Mouse (Mus musculus): Measurements from ENCODE around the gene Luc7l3. TPM values are rescaled to one million over a fixed set of nuclear protein-coding genes. Genes with fewer than 3 reads are reported as not detected.

Luc7l3 gene
- total RNA-seq (2021) = 10 to 100 TPM; 31.9 to 34.3 TPM

GRCm38 (mm10) chr11:94321931-94322400 is at the start of gene Luc7l3:
TSS of gene Luc7l3 (minus strand) at chr11:94321988.
- intact Hi-C loops (cut with DNase I) = no loop called here
- peak; percentile 95 to 96 for DNase-seq

- intact Hi-C loops (cut with DNase I) = no loop called here
- DNase-seq = no peak
Observed at GRCm38 (mm10) chr11:94370809-94371208, 49.0 kb upstream of the Luc7l3 start.

- no peak for DNase-seq
- intact Hi-C loops (cut with DNase I) = no loop called here
Observed at GRCm38 (mm10) chr11:94369981-94370380, 48.2 kb upstream of the Luc7l3 start.

GRCm38 (mm10) chr11:94365340-94365739 is 43.6 kb upstream of the Luc7l3 start:
- intact Hi-C loops (cut with DNase I) = no loop called here
- no peak for DNase-seq

- intact Hi-C loops (cut with DNase I) = no loop called here
- DNase-seq = no peak
Observed at GRCm38 (mm10) chr11:94363690-94364089, 41.9 kb upstream of the Luc7l3 start.

GRCm38 (mm10) chr11:94362101-94362500 is 40.3 kb upstream of the Luc7l3 start:
- intact Hi-C loops (cut with DNase I) = no loop called here
- no peak for DNase-seq

GRCm38 (mm10) chr11:94361166-94361870 is 39.5 kb upstream of the Luc7l3 start:
- intact Hi-C loops (cut with DNase I) = no loop called here
- no peak for DNase-seq

- intact Hi-C loops (cut with DNase I) = no loop called here
- no peak for DNase-seq
Observed at GRCm38 (mm10) chr11:94359168-94359567, 37.4 kb upstream of the Luc7l3 start.

GRCm38 (mm10) chr11:94355521-94356217 is 33.9 kb upstream of the Luc7l3 start:
- DNase-seq = no peak
- intact Hi-C loops (cut with DNase I) = no loop called here

- DNase-seq = no peak
- intact Hi-C loops (cut with DNase I) = no loop called here
Observed at GRCm38 (mm10) chr11:94351094-94351493, 29.3 kb upstream of the Luc7l3 start.

GRCm38 (mm10) chr11:94350337-94350736 is 28.5 kb upstream of the Luc7l3 start:
- intact Hi-C loops (cut with DNase I) = no loop called here
- DNase-seq = no peak

- intact Hi-C loops (cut with DNase I) = no loop called here
- no peak for DNase-seq
Observed at GRCm38 (mm10) chr11:94349839-94350238, 28.1 kb upstream of the Luc7l3 start.

GRCm38 (mm10) chr11:94347063-94347575 is 25.3 kb upstream of the Luc7l3 start:
- no peak for DNase-seq
- intact Hi-C loops (cut with DNase I) = no loop called here

GRCm38 (mm10) chr11:94346611-94347010 is 24.8 kb upstream of the Luc7l3 start:
- intact Hi-C loops (cut with DNase I) = no loop called here
- DNase-seq = no peak

- intact Hi-C loops (cut with DNase I) = no loop called here
- DNase-seq = no peak
Observed at GRCm38 (mm10) chr11:94345926-94346325, 24.1 kb upstream of the Luc7l3 start.

GRCm38 (mm10) chr11:94344470-94344869 is 22.7 kb upstream of the Luc7l3 start:
- intact Hi-C loops (cut with DNase I) = no loop called here
- DNase-seq = no peak

GRCm38 (mm10) chr11:94343955-94344358 is 22.2 kb upstream of the Luc7l3 start:
- intact Hi-C loops (cut with DNase I) = no loop called here
- DNase-seq = no peak

GRCm38 (mm10) chr11:94342114-94342905 is 20.5 kb upstream of the Luc7l3 start:
- intact Hi-C loops (cut with DNase I) = no loop called here
- DNase-seq = no peak

- intact Hi-C loops (cut with DNase I) = loop anchor here (1.0 to 2.0 kb wide), 2 partner anchors 64 to 145 kb away; partner anchors contain the start of gene Spata20
- DNase-seq = no peak
Observed at GRCm38 (mm10) chr11:94340948-94341933, 19.5 kb upstream of the Luc7l3 start.
